12 mouse cellular contexts compared by ENCODE assay signal in genomic region chr12:29639543-29640196, GRCm38 (mm10).
A peak's percentile ranks its signal among the peaks of the same experiment; 100 is the strongest.
DNase-seq lines count a peak whose midpoint lies in the region; ATAC-seq and TF ChIP-seq lines count a peak whose summit lies in the region.
"Had no signal": no experiment of that assay in that cellular context is flagged by ENCODE, and none has a peak within 500 bp of the region (broad histone marks: within the 10 kb centered on the region; RNA-seq: fewer than 3 reads in every experiment).

No protein-coding gene starts in this region.

- no peaks in the 10 kb centered on the region for H3K27me3 ChIP-seq in forebrain, embryonic 15.5 days
- H3K27me3 ChIP-seq in limb, embryonic 11.5 days (ENCODE audit: control insufficient read depth, insufficient read depth, low read length), result no peaks in the 10 kb centered on the region
- H3K27me3 ChIP-seq in neural tube, embryonic 14.5 days (ENCODE audit: control insufficient read depth, insufficient read depth, low read length), result no peaks in the 10 kb centered on the region
- H3K27me3 ChIP-seq in heart, adult 2 months (ENCODE audit: control insufficient read depth, insufficient read depth, low read length), result no peaks in the 10 kb centered on the region
- H3K27me3 ChIP-seq in lung, postnatal 0 days (replicated peaks; ENCODE audit: insufficient read depth, low read length), result 0 out of 2 replicates have a peak, but pooled peaks cover 3% of the 10 kb centered on the region
- H3K27me3 ChIP-seq: stomach, embryonic 15.5 days had no signal

- H3K4me1 ChIP-seq in forebrain, embryonic 15.5 days, result peaks cover 40% of the 10 kb centered on the region
- H3K4me1 ChIP-seq in limb, embryonic 11.5 days (ENCODE audit: control insufficient read depth, insufficient read depth, low read length), result peaks cover 4% of the 10 kb centered on the region; the same call in 1 of the 2 replicates
- peaks cover 18% of the 10 kb centered on the region for H3K4me1 ChIP-seq in neural tube, embryonic 14.5 days (ENCODE audit: control insufficient read depth, insufficient read depth, low read length)
- no peaks in the 10 kb centered on the region for H3K4me1 ChIP-seq in heart, adult 2 months (ENCODE audit: control insufficient read depth, insufficient read depth, low read length)
- H3K4me1 ChIP-seq in lung, postnatal 0 days (ENCODE audit: insufficient read depth, low read depth, low read length), result no peaks in the 10 kb centered on the region
- H3K4me1 ChIP-seq: stomach, embryonic 15.5 days had no signal

- 52% methylated on average over 11 of the region's 11 CpGs for WGBS in forebrain, embryonic 15.5 days
- 29% methylated on average over 11 of the region's 11 CpGs for WGBS in limb, embryonic 11.5 days
- WGBS in neural tube, embryonic 14.5 days, result 32% methylated on average over 11 of the region's 11 CpGs
- WGBS in heart, adult 2 months, result 73% methylated on average over 11 of the region's 11 CpGs
- WGBS in lung, postnatal 0 days, result 73% methylated on average over 11 of the region's 11 CpGs

- no peak overlapping the region for H3K9ac ChIP-seq in forebrain, embryonic 15.5 days (replicated peaks)
- no peak overlapping the region for H3K9ac ChIP-seq in limb, embryonic 11.5 days (ENCODE audit: low read length)
- no peak overlapping the region for H3K9ac ChIP-seq in neural tube, embryonic 14.5 days (replicated peaks; ENCODE audit: low read depth, low read length)
- H3K9ac ChIP-seq in heart, adult 2 months (ENCODE audit: low read depth, low read length), result no peak overlapping the region
- no peak overlapping the region for H3K9ac ChIP-seq in lung, postnatal 0 days (replicated peaks; ENCODE audit: low read depth)
- H3K9ac ChIP-seq: stomach, embryonic 15.5 days had no signal

- 0 out of 2 replicates have a peak, but pooled peaks cover 6% of the 10 kb centered on the region for H3K36me3 ChIP-seq in forebrain, embryonic 15.5 days
- no peaks in the 10 kb centered on the region for H3K36me3 ChIP-seq in limb, embryonic 11.5 days (ENCODE audit: control insufficient read depth, insufficient read depth, low read length)
- no peaks in the 10 kb centered on the region for H3K36me3 ChIP-seq in neural tube, embryonic 14.5 days (ENCODE audit: control insufficient read depth, insufficient read depth, low read length)
- no peaks in the 10 kb centered on the region for H3K36me3 ChIP-seq in heart, adult 2 months (ENCODE audit: control insufficient read depth, insufficient read depth, low read length)
- H3K36me3 ChIP-seq in lung, postnatal 0 days (ENCODE audit: insufficient read depth, low read length), result no peaks in the 10 kb centered on the region
- H3K36me3 ChIP-seq: stomach, embryonic 15.5 days had no signal

- no peak overlapping the region for H3K4me2 ChIP-seq in forebrain, embryonic 15.5 days (replicated peaks)
- H3K4me2 ChIP-seq in limb, embryonic 11.5 days (ENCODE audit: low read depth, severe bottlenecking), result no peak overlapping the region
- no peak overlapping the region for H3K4me2 ChIP-seq in neural tube, embryonic 14.5 days (ENCODE audit: low read depth, low read length)
- H3K4me2 ChIP-seq in lung, postnatal 0 days (replicated peaks; ENCODE audit: low read depth, low read length), result no peak overlapping the region
- H3K4me2 ChIP-seq: stomach, embryonic 15.5 days had no signal

- peak overlapping the region; percentile 83 for H3K27ac ChIP-seq in forebrain, embryonic 15.5 days (replicated peaks)
- H3K27ac ChIP-seq in limb, embryonic 11.5 days (replicated peaks; ENCODE audit: low read depth, low read length), result no peak overlapping the region
- H3K27ac ChIP-seq in neural tube, embryonic 14.5 days (ENCODE audit: low read depth, low read length), result no peak overlapping the region
- H3K27ac ChIP-seq in heart, adult 2 months, result no peak overlapping the region
- H3K27ac ChIP-seq in lung, postnatal 0 days (ENCODE audit: low read length), result no peak overlapping the region
- H3K27ac ChIP-seq: left cerebral cortex, adult 2 months; stomach, embryonic 15.5 days had no signal

- DNase-seq in left cerebral cortex, postnatal 4 days, result peak; percentile 58
- DNase-seq in left cerebral cortex, adult 9 months (ENCODE audit: low spot score in 2 of 2), result no peak
- peak; percentile 67 for DNase-seq in limb, embryonic 11.5 days (ENCODE audit: low spot score)
- no peak for DNase-seq in heart, adult 2 months
- DNase-seq in lung, postnatal 0 days (ENCODE audit: low spot score), result no peak
- DNase-seq in thymus, postnatal 10 days (ENCODE audit: low spot score in 2 of 2), result no peak
- DNase-seq: heart, postnatal 10 days had no signal

- no peak for TF ChIP-seq POLR2A in heart, adult 2 months (IDR thresholded peaks at IDR 0.05; ENCODE audit: insufficient read depth, low read depth, low read length)

- no peak for TF ChIP-seq CTCF in heart, adult 2 months (IDR thresholded peaks at IDR 0.05)
- TF ChIP-seq CTCF in lung, postnatal 0 days (IDR thresholded peaks at IDR 0.05), result no peak

- H3K9me3 ChIP-seq in forebrain, embryonic 15.5 days, result no peaks in the 10 kb centered on the region
- H3K9me3 ChIP-seq in limb, embryonic 11.5 days (ENCODE audit: control insufficient read depth, low read length), result no peaks in the 10 kb centered on the region
- H3K9me3 ChIP-seq in neural tube, embryonic 14.5 days (ENCODE audit: control insufficient read depth, low read length), result no peaks in the 10 kb centered on the region
- no peaks in the 10 kb centered on the region for H3K9me3 ChIP-seq in lung, postnatal 0 days (ENCODE audit: low read length)
- H3K9me3 ChIP-seq: stomach, embryonic 15.5 days had no signal

- H3K4me3 ChIP-seq in forebrain, embryonic 15.5 days, result no peak overlapping the region
- H3K4me3 ChIP-seq in limb, embryonic 11.5 days (ENCODE audit: low read depth, low read length), result no peak overlapping the region
- no peak overlapping the region for H3K4me3 ChIP-seq in neural tube, embryonic 14.5 days (ENCODE audit: low read depth, low read length)
- no peak overlapping the region for H3K4me3 ChIP-seq in heart, adult 2 months
- no peak overlapping the region for H3K4me3 ChIP-seq in lung, postnatal 0 days (ENCODE audit: low read depth, low read length)
- H3K4me3 ChIP-seq: left cerebral cortex, adult 2 months; stomach, embryonic 15.5 days had no signal

- intact Hi-C loops in left cerebral cortex, postnatal 4 days (cut with DNase I), result no loop called here
- intact Hi-C loops in heart, adult 2 months (cut with DNase I), result no loop called here

- no peaks in the 10 kb centered on the region for H3K79me2 ChIP-seq in heart, adult 2 months (replicated peaks; ENCODE audit: control insufficient read depth, insufficient read depth, low read length)

- no peak for TF ChIP-seq EP300 in heart, adult 2 months (IDR thresholded peaks at IDR 0.05; ENCODE audit: insufficient read depth, low read depth, low read length)
- TF ChIP-seq EP300 in lung, postnatal 0 days (IDR thresholded peaks at IDR 0.05), result no peak

- peak; percentile 59 for ATAC-seq in forebrain, embryonic 15.5 days (replicated peaks)
- no peak for ATAC-seq in limb, embryonic 11.5 days (ENCODE audit: insufficient number of reproducible peaks, low FRiP score, low TSS enrichment, low read depth)
- ATAC-seq in neural tube, embryonic 14.5 days (ENCODE audit: low read depth), result peak; percentile 49
- ATAC-seq in lung, postnatal 0 days, result no peak
- ATAC-seq: CD4-positive, CD25-positive, alpha-beta regulatory T cell, adult 4 months had no signal

Comparison
In these comparisons a context has a peak if more than half of its experiments do, and no peak if none do; other contexts are left out.
1. DNase-seq: peak in left cerebral cortex, postnatal 4 days (single experiment) and limb, embryonic 11.5 days (single experiment); none in left cerebral cortex, adult 9 months (0 of 2), heart, adult 2 months (0 of 2), lung, postnatal 0 days (single experiment) and thymus, postnatal 10 days (0 of 2).
2. ATAC-seq: peak in forebrain, embryonic 15.5 days (single experiment) and neural tube, embryonic 14.5 days (single experiment); none in limb, embryonic 11.5 days (single experiment) and lung, postnatal 0 days (single experiment).